Mouse (Mus musculus) heart, adult 2 months (tissue): ENCODE results near the gene Ttll11. TPM values are rescaled to one million over a fixed set of nuclear protein-coding genes. Genes with fewer than 3 reads are reported as not detected.

ENCODE experiments used
- DNase-seq, 2 experiments: peaks; one replicate each; pipeline ENCODE4 v3.0.0; 2021
- H3K27ac ChIP-seq: fragments of 200-600 bp; 2 replicates; pipeline ENCODE4 v1.8.1; 2022
- H3K27me3 ChIP-seq: fragments of 200-500 bp; 2 replicates; pipeline ENCODE4 v1.6.1; 2012; ENCODE audit warnings: mild to moderate bottlenecking, low read length, inconsistent platforms, mixed read lengths; ENCODE audit not compliant: control insufficient read depth, insufficient read depth
- H3K36me3 ChIP-seq: fragments of 200-500 bp; 2 replicates; pipeline ENCODE4 v1.6.1; 2012; ENCODE audit warnings: low read length, inconsistent platforms; ENCODE audit not compliant: control insufficient read depth, insufficient read depth
- H3K4me1 ChIP-seq: fragments of 200-500 bp; 2 replicates; pipeline ENCODE4 v1.6.1; 2011; ENCODE audit warnings: low read length; ENCODE audit not compliant: control insufficient read depth, insufficient read depth
- H3K4me3 ChIP-seq: fragments of 200-600 bp; 2 replicates; pipeline ENCODE4 v1.8.1; 2022
- H3K79me2 ChIP-seq: fragments of 200-500 bp; replicated peaks from 2 replicates; pipeline ENCODE4 v1.6.1; 2012; ENCODE audit warnings: mild to moderate bottlenecking, inconsistent platforms, low read length, moderate library complexity, mixed read lengths; ENCODE audit not compliant: control insufficient read depth, insufficient read depth
- H3K9ac ChIP-seq: fragments of 200-500 bp; 2 replicates; pipeline ENCODE4 v1.6.1; 2012; ENCODE audit warnings: low read depth, mild to moderate bottlenecking, control low read depth, inconsistent platforms, low read length, mixed read lengths
- CTCF ChIP-seq: fragments of 200-600 bp; IDR thresholded peaks from 2 replicates; pipeline ENCODE4 v1.8.1; 2022; ENCODE audit warnings: antibody characterized with exemption, mild to moderate bottlenecking, moderate library complexity
- EP300 ChIP-seq: fragments of 200-500 bp; IDR thresholded peaks from 2 replicates; pipeline ENCODE4 v1.6.1; 2011; ENCODE audit warnings: low read depth, low read length, control low read depth; ENCODE audit not compliant: insufficient read depth
- POLR2A ChIP-seq: fragments of 200-500 bp; IDR thresholded peaks from 2 replicates; pipeline ENCODE4 v1.6.1; 2011; ENCODE audit warnings: mild to moderate bottlenecking, low read depth, low read length, control low read depth; ENCODE audit not compliant: insufficient read depth
- WGBS: fragments of 180-500 bp; shearing (Covaris S2); methylation state at CpG from one replicate; pipeline ENCODE4 v1.1.7; 2018; 5-methylcytosine and 5-hydroxymethylcytosine counted together
- intact Hi-C: fragments of 180-260 bp; cut with DNase I; formaldehyde crosslinking; loops from one replicate; pipeline ENCODE4 v1.15.1; 2025
- polyA plus RNA-seq: library from polyadenylated mRNA; depleted of rRNA; stranded (reverse); fragments of >200 nt; gene quantifications from 2 replicates; pipeline ENCODE4 v1.2.3, GENCODE M21; 2012
- total RNA-seq, 2 experiments: library from RNA; stranded (reverse); gene quantifications; 2 replicates each; pipeline ENCODE4 v1.2.3; 2021

The Ttll11 gene
- total and polyA plus RNA-seq, 3 experiments = 1.2 to 2.2 (median 1.5) TPM

- Histone ChIP-seq H3K27me3 (no peaks in the 10 kb centered on the region), H3K27ac (no peak overlapping the region), H3K4me3 (no peak overlapping the region), H3K79me2 (no peaks in the 10 kb centered on the region), H3K4me1 (peaks cover 2% of the 10 kb centered on the region; the same call in 1 of the 2 replicates), H3K36me3 (no peaks in the 10 kb centered on the region), H3K9ac (no peak overlapping the region)
- DNase-seq = no peak
- intact Hi-C loops = no loop called here
- 80% methylated on average over 6 of the region's 6 CpGs for WGBS
- TF ChIP-seq CTCF = no peak
- TF ChIP-seq POLR2A = no peak
- no peak for TF ChIP-seq EP300
Observed at GRCm38 (mm10) chr2:35823589-35823988, 156.1 kb downstream of the Ttll11 start.

DNA sequence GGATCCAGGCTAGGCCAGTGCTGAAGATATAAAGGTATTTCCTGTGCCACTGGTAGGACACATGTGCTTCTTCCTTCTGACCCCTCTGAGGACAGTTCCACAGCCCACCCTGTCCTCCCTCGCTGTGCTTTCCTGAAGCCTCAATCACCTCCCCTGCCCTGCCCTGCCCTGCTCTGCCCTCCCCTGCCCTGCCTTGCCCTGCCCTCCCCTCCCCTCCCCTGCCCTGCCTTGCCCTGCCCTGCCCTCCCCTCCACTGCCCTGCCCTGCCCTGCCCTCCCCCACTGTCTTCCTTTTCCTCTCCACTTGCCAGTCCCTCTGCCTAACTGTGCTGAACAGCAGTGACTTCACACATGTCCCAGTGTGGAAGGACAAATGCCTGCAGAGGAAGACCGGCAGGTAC, 160.8 kb downstream of the Ttll11 start:
- no peak for DNase-seq
- no peaks in the 10 kb centered on the region for H3K36me3 ChIP-seq
- intact Hi-C loops = no loop called here
- WGBS = 52% methylated on average over 2 of the region's 2 CpGs
- no peak overlapping the region for H3K27ac ChIP-seq
- H3K4me1 ChIP-seq = peaks cover 2% of the 10 kb centered on the region
- no peaks in the 10 kb centered on the region for H3K79me2 ChIP-seq
- TF ChIP-seq EP300 (no peak), CTCF (no peak), POLR2A (no peak)
- no peak overlapping the region for H3K4me3 ChIP-seq
- no peak overlapping the region for H3K9ac ChIP-seq
- no peaks in the 10 kb centered on the region for H3K27me3 ChIP-seq

DNA sequence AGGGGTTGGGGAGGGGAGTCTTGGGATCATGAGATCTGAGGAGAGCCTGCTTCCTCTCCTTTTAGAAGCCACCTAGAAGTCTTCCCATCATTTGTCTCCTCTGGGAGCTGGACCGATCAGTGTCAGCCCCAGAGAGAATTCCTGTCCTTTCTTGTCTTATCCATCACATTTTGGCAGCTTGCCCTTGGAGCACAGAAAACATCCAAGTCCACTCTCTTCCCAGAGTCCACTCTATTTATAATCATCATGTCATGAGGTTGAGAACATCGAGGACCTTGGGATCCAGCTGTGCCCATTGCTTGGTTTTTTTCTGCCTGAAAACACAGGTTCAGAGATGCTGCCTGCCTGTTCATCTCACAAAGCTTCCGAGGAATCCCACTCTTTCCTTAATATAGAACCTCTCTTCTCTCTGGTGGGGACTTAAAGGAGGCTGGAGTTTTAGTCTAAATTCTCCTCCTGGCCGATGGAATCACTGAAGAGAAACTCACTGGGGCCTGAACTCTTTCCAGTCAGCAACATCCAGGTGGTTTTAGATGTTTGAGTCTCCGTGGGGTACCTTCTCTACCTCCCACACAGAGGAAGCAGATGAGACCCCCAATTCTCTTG, 163.6 kb downstream of the Ttll11 start:
- no peak overlapping the region for H3K4me3 ChIP-seq
- 38% methylated on average over 5 of the region's 5 CpGs for WGBS
- intact Hi-C loops = no loop called here
- H3K27me3 ChIP-seq = no peaks in the 10 kb centered on the region
- no peaks in the 10 kb centered on the region for H3K36me3 ChIP-seq
- peak in 1 of 2 experiments; percentile 53 for DNase-seq
- no peak overlapping the region for H3K9ac ChIP-seq
- TF ChIP-seq EP300 = no peak
- no peak for TF ChIP-seq POLR2A
- peak overlapping the region; percentile 40 for H3K27ac ChIP-seq
- no peaks in the 10 kb centered on the region for H3K79me2 ChIP-seq
- peaks cover 4% of the 10 kb centered on the region for H3K4me1 ChIP-seq

DNA sequence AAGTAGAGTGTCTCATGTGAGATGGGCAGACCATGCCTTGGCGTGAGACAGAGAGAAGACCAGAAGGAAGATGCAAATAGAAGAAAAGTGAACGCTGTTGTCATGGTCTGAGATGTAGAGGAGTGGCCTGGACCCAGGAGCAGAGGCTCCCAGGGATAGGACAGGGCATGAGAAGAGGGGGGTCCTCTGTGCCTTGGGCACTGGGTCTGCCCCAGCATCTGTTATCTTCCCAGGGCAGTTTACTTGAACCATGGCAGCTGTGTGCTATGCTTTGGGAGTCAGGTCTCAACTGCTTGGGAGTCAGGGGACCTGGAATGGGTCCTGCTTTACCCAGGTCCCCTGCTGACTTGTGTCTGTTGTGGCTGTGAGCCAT, 167.2 kb downstream of the Ttll11 start:
- Histone ChIP-seq H3K79me2 (no peaks in the 10 kb centered on the region), H3K4me3 (no peak overlapping the region), H3K36me3 (no peaks in the 10 kb centered on the region), H3K9ac (no peak overlapping the region), H3K27ac (no peak overlapping the region), H3K4me1 (peaks cover 4% of the 10 kb centered on the region), H3K27me3 (no peaks in the 10 kb centered on the region)
- 57% methylated on average over 2 of the region's 2 CpGs for WGBS
- no peak for DNase-seq
- TF ChIP-seq POLR2A (no peak), CTCF (no peak), EP300 (no peak)
- intact Hi-C loops = no loop called here

DNA sequence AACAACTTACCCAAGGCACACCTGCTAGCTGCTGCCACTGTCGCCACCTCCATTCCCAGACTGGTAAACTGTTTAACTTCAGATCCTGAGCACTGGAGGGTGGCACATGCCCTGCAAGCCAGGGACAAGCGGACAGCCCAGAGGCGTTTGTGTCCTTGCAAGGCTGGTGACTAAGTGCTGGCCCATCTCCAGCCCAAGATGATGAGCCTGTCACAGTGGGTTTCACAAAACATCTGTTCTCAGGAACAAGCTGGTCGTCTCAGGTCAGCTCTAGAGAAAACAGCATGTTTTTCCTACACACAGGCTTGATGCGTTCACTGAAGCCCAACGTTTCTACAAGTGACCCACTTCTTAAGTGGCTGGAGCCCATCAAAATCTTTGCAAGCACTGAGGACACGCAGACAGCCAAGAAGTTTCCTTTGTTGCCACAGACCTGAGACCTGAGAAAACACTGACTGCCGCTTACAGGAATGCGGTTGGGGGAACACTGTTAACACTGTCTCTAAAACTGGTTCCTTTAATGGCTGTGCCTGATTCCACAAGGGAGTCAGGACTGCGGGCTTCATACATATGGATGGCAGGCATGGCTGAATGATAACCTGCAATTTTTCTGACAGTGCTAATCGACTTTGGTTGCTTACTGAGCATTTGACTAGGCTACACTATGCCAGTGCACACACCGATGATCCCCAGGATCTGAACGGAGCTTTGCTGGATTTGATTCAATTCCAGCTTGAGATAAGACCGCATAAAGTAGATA, 167.7 kb downstream of the Ttll11 start:
- DNase-seq = no peak
- no peak overlapping the region for H3K27ac ChIP-seq
- WGBS = 51% methylated on average over 14 of the region's 14 CpGs
- H3K4me1 ChIP-seq = peaks cover 4% of the 10 kb centered on the region
- no peak for TF ChIP-seq POLR2A
- no peak for TF ChIP-seq CTCF
- no peak for TF ChIP-seq EP300
- no peaks in the 10 kb centered on the region for H3K79me2 ChIP-seq
- H3K9ac ChIP-seq = no peak overlapping the region
- no peak overlapping the region for H3K4me3 ChIP-seq
- no peaks in the 10 kb centered on the region for H3K27me3 ChIP-seq
- intact Hi-C loops = no loop called here
- no peaks in the 10 kb centered on the region for H3K36me3 ChIP-seq

GRCm38 (mm10) chr2:35810027-35810426, 169.7 kb downstream of the Ttll11 start:
- Histone ChIP-seq H3K27ac (no peak overlapping the region), H3K36me3 (no peaks in the 10 kb centered on the region), H3K79me2 (no peaks in the 10 kb centered on the region), H3K27me3 (no peaks in the 10 kb centered on the region), H3K4me1 (peaks cover 2% of the 10 kb centered on the region; the same call in 1 of the 2 replicates), H3K9ac (no peak overlapping the region), H3K4me3 (no peak overlapping the region)
- WGBS = 64% methylated on average over 3 of the region's 3 CpGs
- DNase-seq = peak in 1 of 2 experiments; percentile 17
- intact Hi-C loops = no loop called here
- no peak for TF ChIP-seq EP300
- no peak for TF ChIP-seq CTCF
- no peak for TF ChIP-seq POLR2A
